Mouse (Mus musculus) kidney, embryonic 16.5 days (tissue): Measurements from ENCODE around the gene Suco. TPM values are rescaled to one million over a fixed set of nuclear protein-coding genes. Genes with fewer than 3 reads are reported as not detected.

Experiments
- ATAC-seq: fragments of 200-750 bp; cut with Nextera tagmentation; 2 replicates; pipeline ENCODE4 v1.8.0; 2017; ENCODE audit warnings: moderate TSS enrichment; ENCODE audit not compliant: low FRiP score, low TSS enrichment
- H3K27ac ChIP-seq: fragments of 300-500 bp; sonication (generic); 2 replicates; pipeline ENCODE4 v1.5.1; 2014; ENCODE audit warnings: low read length
- H3K27me3 ChIP-seq: fragments of 300-500 bp; sonication (generic); 2 replicates; pipeline ENCODE4 v1.6.1; 2014; ENCODE audit warnings: low read length, control low read depth, mixed read lengths; ENCODE audit not compliant: insufficient read depth
- H3K36me3 ChIP-seq: fragments of 300-500 bp; sonication (generic); 2 replicates; pipeline ENCODE4 v1.6.1; 2014; ENCODE audit warnings: low read length, control low read depth, mixed read lengths; ENCODE audit not compliant: insufficient read depth
- H3K4me1 ChIP-seq: fragments of 300-500 bp; sonication (generic); 2 replicates; pipeline ENCODE4 v1.6.1; 2014; ENCODE audit warnings: low read length, control low read depth, mixed read lengths; ENCODE audit not compliant: insufficient read depth
- H3K4me2 ChIP-seq: fragments of 300-500 bp; sonication (generic); replicated peaks from 2 replicates; pipeline ENCODE4 v1.6.1; 2014; ENCODE audit warnings: low read depth, low read length
- H3K4me3 ChIP-seq: fragments of 300-500 bp; sonication (generic); 2 replicates; pipeline ENCODE4 v1.5.1; 2014; ENCODE audit warnings: mild to moderate bottlenecking, low read length
- H3K9ac ChIP-seq: fragments of 300-500 bp; sonication (generic); replicated peaks from 2 replicates; pipeline ENCODE4 v1.6.1; 2014; ENCODE audit warnings: low read length
- H3K9me3 ChIP-seq: fragments of 300-500 bp; sonication (generic); 2 replicates; pipeline ENCODE4 v1.6.1; 2016; ENCODE audit warnings: low read length, control low read depth
- WGBS: fragments of 180-500 bp; shearing (Covaris S2); extraction: QIAGEN DNeasy Blood & Tissue Kit; methylation state at CpG from one replicate; pipeline ENCODE4 v1.1.7; 2014; 5-methylcytosine and 5-hydroxymethylcytosine counted together
- polyA plus RNA-seq: library from polyadenylated mRNA; unstranded; fragments of >200 nt; fragmentation: Nextera tagmentation; extraction: Ambion mirVana; gene quantifications from 2 replicates; pipeline ENCODE4 v1.2.1, GENCODE M21; 2015

Gene Suco
- polyA plus RNA-seq, 1 experiment from 2014 or later, result 22.5 TPM

DNA sequence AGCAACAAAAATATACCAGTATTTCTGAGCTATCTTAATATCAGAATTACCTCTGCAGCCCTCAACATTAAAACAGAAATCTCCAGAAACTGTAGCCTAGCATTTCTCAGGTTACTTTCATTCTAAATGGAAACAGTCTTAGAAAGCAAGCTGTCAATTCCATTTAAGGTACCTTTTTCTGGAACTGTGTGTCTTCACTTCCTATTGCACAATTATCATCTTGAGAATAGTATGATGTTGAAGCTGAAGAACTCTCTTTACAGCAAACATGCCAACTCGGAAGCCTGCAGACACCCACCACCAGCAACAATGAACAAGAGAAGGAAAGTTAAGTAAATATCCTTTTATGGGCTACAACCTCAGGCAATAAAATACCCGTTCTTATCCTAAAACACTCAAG, 12.7 kb downstream of the Suco start:
- Histone ChIP-seq H3K36me3 (no peaks in the 10 kb centered on the region), H3K4me2 (no peak overlapping the region), H3K9me3 (no peaks in the 10 kb centered on the region), H3K27me3 (no peaks in the 10 kb centered on the region), H3K4me3 (no peak overlapping the region), H3K9ac (no peak overlapping the region), H3K27ac (no peak overlapping the region), H3K4me1 (no peaks in the 10 kb centered on the region)
- ATAC-seq, result no peak
- 53% methylated on average over 2 of the region's 2 CpGs for WGBS

- H3K4me1 ChIP-seq, result no peaks in the 10 kb centered on the region
- H3K4me2 ChIP-seq, result no peak overlapping the region
- H3K9me3 ChIP-seq, result no peaks in the 10 kb centered on the region
- no peak overlapping the region for H3K4me3 ChIP-seq
- 83% methylated on average over 2 of the region's 2 CpGs for WGBS
- peaks cover 8% of the 10 kb centered on the region for H3K36me3 ChIP-seq
- ATAC-seq, result no peak
- no peak overlapping the region for H3K27ac ChIP-seq
- H3K9ac ChIP-seq, result no peak overlapping the region
- H3K27me3 ChIP-seq, result no peaks in the 10 kb centered on the region
These were observed 17.2 kb downstream of the Suco start for GRCm38 (mm10) chr1:161859248-161859647.

GRCm38 (mm10) chr1:161826677-161827076, 49.8 kb downstream of the Suco start:
- H3K27ac ChIP-seq, result no peak overlapping the region
- H3K4me2 ChIP-seq, result no peak overlapping the region
- H3K36me3 ChIP-seq, result peaks cover 22% of the 10 kb centered on the region
- no peak overlapping the region for H3K9ac ChIP-seq
- H3K9me3 ChIP-seq, result no peaks in the 10 kb centered on the region
- H3K27me3 ChIP-seq, result no peaks in the 10 kb centered on the region
- no peak overlapping the region for H3K4me3 ChIP-seq
- no peaks in the 10 kb centered on the region for H3K4me1 ChIP-seq
- WGBS, result 91% methylated on average over 2 of the region's 2 CpGs
- ATAC-seq, result no peak

DNA sequence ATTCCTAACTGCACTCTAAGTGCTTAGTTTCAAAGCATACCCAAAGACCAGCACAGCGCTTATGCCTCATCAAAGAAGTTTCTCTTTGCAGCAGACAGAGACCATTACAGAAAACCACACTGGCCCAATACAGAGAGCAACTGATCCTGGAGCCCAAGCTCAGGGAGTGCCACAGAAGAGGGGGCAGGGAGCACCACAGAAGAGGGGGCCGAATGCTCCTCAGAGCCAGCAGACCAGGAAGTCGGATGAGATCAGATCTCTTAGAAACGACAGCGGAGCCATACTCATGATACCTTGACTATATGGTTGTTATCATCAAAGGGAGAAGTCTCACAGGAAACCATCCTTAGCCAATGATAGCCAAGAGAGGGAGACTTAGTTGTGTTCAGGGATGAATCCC, 67.1 kb downstream of the Suco start:
- Histone ChIP-seq H3K4me3 (no peak overlapping the region), H3K4me2 (no peak overlapping the region), H3K27ac (no peak overlapping the region), H3K9me3 (no peaks in the 10 kb centered on the region), H3K27me3 (no peaks in the 10 kb centered on the region), H3K4me1 (no peaks in the 10 kb centered on the region), H3K36me3 (no peaks in the 10 kb centered on the region), H3K9ac (no peak overlapping the region)
- WGBS, result 70% methylated on average over 5 of the region's 5 CpGs
- no peak for ATAC-seq

- 52% methylated on average over 6 of the region's 6 CpGs for whole genome bisulfite sequencing
- H3K4me3 ChIP-seq, result no peak overlapping the region
- no peak for ATAC-seq
- no peaks in the 10 kb centered on the region for H3K9me3 ChIP-seq
- H3K4me1 ChIP-seq, result no peaks in the 10 kb centered on the region
- H3K27ac ChIP-seq, result no peak overlapping the region
- H3K4me2 ChIP-seq, result no peak overlapping the region
- H3K9ac ChIP-seq, result no peak overlapping the region
- H3K27me3 ChIP-seq, result no peaks in the 10 kb centered on the region
- H3K36me3 ChIP-seq, result no peaks in the 10 kb centered on the region
These were observed 67.5 kb downstream of the Suco start for GRCm38 (mm10) chr1:161808980-161809379.

DNA sequence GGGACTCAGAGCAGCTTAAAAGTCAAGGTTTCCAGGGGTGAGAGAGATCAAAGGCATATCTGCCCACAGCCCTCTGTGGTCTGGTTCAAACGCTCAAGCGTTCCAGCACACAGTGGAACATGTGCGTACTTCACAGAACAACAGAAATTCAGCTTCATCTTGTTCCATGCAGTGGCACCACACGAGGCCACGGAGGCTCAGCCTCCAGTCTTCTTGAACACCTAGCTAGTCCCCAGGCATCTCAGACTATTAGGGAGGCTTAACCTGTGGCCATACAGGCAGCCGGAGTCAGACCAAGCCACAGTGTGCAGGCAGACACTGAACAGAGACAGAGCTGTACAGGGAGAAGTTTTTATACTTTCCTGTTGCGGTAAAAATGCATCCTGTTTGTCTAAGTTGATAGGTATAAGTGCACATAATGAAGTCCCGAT, 71.9 kb downstream of the Suco start:
- Histone ChIP-seq H3K9me3 (no peaks in the 10 kb centered on the region), H3K4me3 (no peak overlapping the region), H3K27ac (no peak overlapping the region), H3K9ac (no peak overlapping the region), H3K27me3 (no peaks in the 10 kb centered on the region), H3K4me2 (no peak overlapping the region), H3K4me1 (no peaks in the 10 kb centered on the region), H3K36me3 (no peaks in the 10 kb centered on the region)
- no peak for ATAC-seq
- 78% methylated on average over 8 of the region's 8 CpGs for WGBS

DNA sequence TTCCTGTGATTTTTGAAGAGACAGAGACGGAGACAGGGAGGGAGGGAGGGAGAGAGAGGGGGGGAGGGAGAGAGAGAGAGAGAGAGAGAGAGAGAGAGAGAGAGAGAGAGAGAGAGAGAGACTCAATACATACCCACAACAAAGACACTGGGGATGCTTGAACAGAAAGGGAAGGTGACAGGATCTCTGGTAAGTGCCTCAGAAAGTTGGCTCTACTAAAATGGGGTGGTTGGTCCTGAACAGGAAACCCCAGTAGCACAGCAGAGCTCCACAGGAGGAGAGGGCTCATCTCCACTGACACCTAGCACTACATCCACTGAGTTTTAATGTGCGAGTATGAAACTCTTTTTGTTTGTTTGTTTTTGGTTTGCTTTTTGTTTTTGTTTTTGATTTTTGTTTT, 75.2 kb downstream of the Suco start:
- no peaks in the 10 kb centered on the region for H3K36me3 ChIP-seq
- 76% methylated on average over 2 of the region's 2 CpGs for WGBS
- H3K4me3 ChIP-seq, result no peak overlapping the region
- no peaks in the 10 kb centered on the region for H3K4me1 ChIP-seq
- H3K27me3 ChIP-seq, result no peaks in the 10 kb centered on the region
- H3K9me3 ChIP-seq, result no peaks in the 10 kb centered on the region
- no peak overlapping the region for H3K9ac ChIP-seq
- no peak overlapping the region for H3K4me2 ChIP-seq
- H3K27ac ChIP-seq, result no peak overlapping the region
- no peak for ATAC-seq

- no peak overlapping the region for H3K27ac ChIP-seq
- ATAC-seq, result no peak
- H3K27me3 ChIP-seq, result no peaks in the 10 kb centered on the region
- H3K9me3 ChIP-seq, result no peaks in the 10 kb centered on the region
- H3K4me2 ChIP-seq, result no peak overlapping the region
- no peak overlapping the region for H3K4me3 ChIP-seq
- no peaks in the 10 kb centered on the region for H3K36me3 ChIP-seq
- no peak overlapping the region for H3K9ac ChIP-seq
- H3K4me1 ChIP-seq, result no peaks in the 10 kb centered on the region
These were observed 76.2 kb downstream of the Suco start for GRCm38 (mm10) chr1:161800256-161800655.

DNA sequence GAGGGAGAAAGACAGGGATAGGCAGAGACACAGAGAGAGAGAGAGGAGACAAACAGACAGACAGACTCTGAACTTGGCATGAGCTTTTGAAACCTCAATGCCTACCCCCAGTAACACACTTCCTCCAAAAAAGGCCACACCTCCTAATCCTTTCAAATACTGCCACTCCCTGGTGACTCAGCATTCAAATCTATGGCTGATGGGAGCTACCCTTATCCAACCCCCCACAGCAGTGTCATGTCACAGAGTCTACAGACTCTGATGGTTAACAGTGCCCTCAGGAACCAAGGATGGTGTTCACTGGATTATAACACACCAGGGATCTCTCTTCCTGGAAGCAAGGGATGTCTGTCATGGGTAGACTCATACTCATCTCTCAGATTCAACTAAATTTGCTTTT, 76.7 kb downstream of the Suco start:
- H3K27ac ChIP-seq, result no peak overlapping the region
- H3K4me3 ChIP-seq, result no peak overlapping the region
- no peak overlapping the region for H3K4me2 ChIP-seq
- no peak for ATAC-seq
- H3K9me3 ChIP-seq, result no peaks in the 10 kb centered on the region
- H3K9ac ChIP-seq, result no peak overlapping the region
- no peaks in the 10 kb centered on the region for H3K36me3 ChIP-seq
- no peaks in the 10 kb centered on the region for H3K4me1 ChIP-seq
- no peaks in the 10 kb centered on the region for H3K27me3 ChIP-seq

DNA sequence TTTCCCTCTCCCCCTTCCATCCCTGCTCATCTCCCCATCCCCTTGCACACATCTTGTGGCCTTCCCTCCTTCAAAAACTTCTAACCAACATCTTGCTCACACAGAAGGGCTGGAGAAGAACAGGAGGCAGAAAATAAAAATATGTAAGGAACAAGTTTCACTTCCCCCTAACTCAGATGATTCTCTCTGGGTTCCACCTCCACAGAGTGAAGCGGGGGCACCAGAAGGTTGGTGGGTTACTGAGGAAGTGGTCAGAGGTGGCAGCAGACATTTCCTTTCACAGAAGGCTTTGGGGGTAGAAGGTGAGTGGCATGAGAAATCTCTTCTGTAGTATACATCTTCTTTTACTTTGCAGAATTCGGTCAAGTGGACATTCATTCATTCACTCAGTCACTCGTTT, 77.6 kb downstream of the Suco start:
- no peaks in the 10 kb centered on the region for H3K36me3 ChIP-seq
- H3K4me2 ChIP-seq, result no peak overlapping the region
- no peaks in the 10 kb centered on the region for H3K4me1 ChIP-seq
- H3K9ac ChIP-seq, result no peak overlapping the region
- H3K4me3 ChIP-seq, result no peak overlapping the region
- H3K27me3 ChIP-seq, result no peaks in the 10 kb centered on the region
- WGBS, result 92% methylated on average over 3 of the region's 3 CpGs
- no peak overlapping the region for H3K27ac ChIP-seq
- no peak for ATAC-seq
- no peaks in the 10 kb centered on the region for H3K9me3 ChIP-seq
